Mouse (Mus musculus) midbrain, postnatal 0 days (tissue): Measurements from ENCODE around the gene Dnajc1. TPM values are rescaled to one million over a fixed set of nuclear protein-coding genes. Genes with fewer than 3 reads are reported as not detected.

ENCODE experiments used
- ATAC-seq: fragments of 200-750 bp; cut with Nextera tagmentation; 2 replicates; pipeline ENCODE4 v1.8.0; 2017; ENCODE audit warnings: moderate number of reproducible peaks, mild to moderate bottlenecking, moderate TSS enrichment, moderate library complexity; ENCODE audit not compliant: low FRiP score
- DNase-seq: peaks from one replicate; pipeline ENCODE4 v3.0.0-alpha.2; 2015; ENCODE audit warnings: low spot score
- H3K27ac ChIP-seq: fragments of 300-500 bp; sonication (generic); 2 replicates; pipeline ENCODE4 v1.5.1; 2014; ENCODE audit warnings: low read depth, mild to moderate bottlenecking, low read length, mixed read lengths
- H3K27me3 ChIP-seq: fragments of 300-500 bp; sonication (generic); 2 replicates; pipeline ENCODE4 v1.6.1; 2014; ENCODE audit warnings: low read length, control low read depth, mixed read lengths; ENCODE audit not compliant: insufficient read depth
- H3K36me3 ChIP-seq: fragments of 300-500 bp; sonication (generic); 2 replicates; pipeline ENCODE4 v1.6.1; 2014; ENCODE audit warnings: low read length, control low read depth, mixed read lengths; ENCODE audit not compliant: insufficient read depth
- H3K4me1 ChIP-seq: fragments of 300-500 bp; sonication (generic); 2 replicates; pipeline ENCODE4 v1.6.1; 2014; ENCODE audit warnings: mild to moderate bottlenecking, control low read depth, antibody characterized with exemption, low read length, mixed read lengths; ENCODE audit not compliant: insufficient read depth
- H3K4me2 ChIP-seq: fragments of 300-500 bp; sonication (generic); 2 replicates; pipeline ENCODE4 v1.6.1; 2014; ENCODE audit warnings: low read depth, mild to moderate bottlenecking, low read length, mixed read lengths; ENCODE audit not compliant: poor library complexity, severe bottlenecking
- H3K4me3 ChIP-seq: fragments of 300-500 bp; sonication (generic); 2 replicates; pipeline ENCODE4 v1.5.1; 2014; ENCODE audit warnings: low read depth, mild to moderate bottlenecking, low read length, moderate library complexity
- H3K9ac ChIP-seq: fragments of 300-500 bp; sonication (generic); replicated peaks from 2 replicates; pipeline ENCODE4 v1.6.1; 2014; ENCODE audit warnings: mild to moderate bottlenecking, low read length, moderate library complexity, mixed read lengths; ENCODE audit not compliant: poor library complexity, severe bottlenecking
- H3K9me3 ChIP-seq: fragments of 300-500 bp; sonication (generic); 2 replicates; pipeline ENCODE4 v1.6.1; 2016; ENCODE audit warnings: low read length, control low read depth
- CTCF ChIP-seq: IDR thresholded peaks from 2 replicates; pipeline ENCODE4 v1.5.1; 2016; ENCODE audit warnings: antibody characterized with exemption, mild to moderate bottlenecking
- WGBS: fragments of 180-500 bp; shearing (Covaris S2); extraction: QIAGEN DNeasy Blood & Tissue Kit; methylation state at CpG from one replicate; pipeline ENCODE4 v1.1.7; 2014; 5-methylcytosine and 5-hydroxymethylcytosine counted together
- polyA plus RNA-seq: library from polyadenylated mRNA; unstranded; fragments of >200 nt; fragmentation: Nextera tagmentation; extraction: Ambion mirVana; gene quantifications from 2 replicates; pipeline ENCODE4 v1.2.1, GENCODE M21; 2015
- total RNA-seq: library from RNA; depleted of rRNA; stranded (reverse); fragments of >200 nt; gene quantifications from 2 replicates; pipeline ENCODE4 v1.2.3, GENCODE M21; 2014

Dnajc1 gene
- total and polyA plus RNA-seq, 2 experiments from 2014 or later, result 14.4 to 19.1 TPM

DNA sequence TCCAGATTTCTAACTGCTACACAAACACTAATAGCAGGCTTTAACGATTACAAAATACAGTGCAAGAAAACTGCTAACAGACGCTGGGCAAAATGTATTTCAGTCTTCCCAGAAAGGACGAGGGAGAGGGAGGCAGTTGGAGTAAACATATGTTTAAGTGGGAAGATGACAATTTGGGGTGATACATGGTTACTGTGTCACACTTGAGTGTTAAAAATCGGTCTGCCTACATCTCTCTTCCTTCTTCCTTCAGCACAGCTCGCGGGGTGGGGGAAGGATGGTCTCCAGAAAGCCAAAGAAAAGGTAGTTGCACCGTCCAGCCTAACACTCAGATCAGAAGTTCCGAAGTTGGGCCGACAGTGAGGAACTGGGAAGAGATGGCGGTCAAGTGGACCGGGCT, 769 bp downstream of the Dnajc1 start:
- Histone ChIP-seq H3K4me2 (peak overlapping the region; percentile 66), H3K4me1 (0 out of 2 replicates have a peak, but pooled peaks cover 5% of the 10 kb centered on the region), H3K9me3 (no peaks in the 10 kb centered on the region), H3K36me3 (no peaks in the 10 kb centered on the region), H3K4me3 (peak overlapping the region; percentile 82), H3K9ac (peak overlapping the region; percentile 77), H3K27ac (peak overlapping the region; percentile 96), H3K27me3 (no peaks in the 10 kb centered on the region)
- DNase-seq (peak; percentile 2), ATAC-seq (no peak; the same call in 1 of the 2 replicates)
- under 1% methylated on average over 11 of the region's 11 CpGs for WGBS
- no peak for TF ChIP-seq CTCF

DNA sequence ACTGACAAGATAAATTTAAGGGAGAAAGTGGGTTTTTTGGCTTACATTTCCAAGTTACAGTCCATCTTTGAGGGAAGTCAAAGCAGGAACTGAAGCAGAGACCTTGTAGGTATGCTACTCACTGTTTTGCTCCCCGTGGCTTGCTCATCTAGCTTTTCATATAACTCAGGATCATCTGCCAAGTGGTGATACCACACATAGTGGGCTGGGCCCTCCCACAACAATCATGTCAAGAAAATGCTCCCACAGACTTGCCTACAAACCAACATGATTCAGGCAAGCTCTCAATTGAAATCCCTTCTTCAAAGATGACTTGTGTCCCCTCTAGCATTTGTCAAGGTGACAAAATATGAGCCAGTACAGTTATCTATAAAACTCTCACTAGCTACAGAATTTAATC, 3.0 kb downstream of the Dnajc1 start:
- no peaks in the 10 kb centered on the region for H3K27me3 ChIP-seq
- H3K27ac ChIP-seq, result no peak overlapping the region
- H3K4me2 ChIP-seq, result no peak overlapping the region
- 94% methylated on average over 1 of the region's 1 CpGs for WGBS
- no peak overlapping the region for H3K9ac ChIP-seq
- H3K4me3 ChIP-seq, result no peak overlapping the region
- ATAC-seq, result no peak
- 0 out of 2 replicates have a peak, but pooled peaks cover 5% of the 10 kb centered on the region for H3K4me1 ChIP-seq
- no peaks in the 10 kb centered on the region for H3K9me3 ChIP-seq
- no peak for TF ChIP-seq CTCF
- DNase-seq, result no peak
- no peaks in the 10 kb centered on the region for H3K36me3 ChIP-seq

DNA sequence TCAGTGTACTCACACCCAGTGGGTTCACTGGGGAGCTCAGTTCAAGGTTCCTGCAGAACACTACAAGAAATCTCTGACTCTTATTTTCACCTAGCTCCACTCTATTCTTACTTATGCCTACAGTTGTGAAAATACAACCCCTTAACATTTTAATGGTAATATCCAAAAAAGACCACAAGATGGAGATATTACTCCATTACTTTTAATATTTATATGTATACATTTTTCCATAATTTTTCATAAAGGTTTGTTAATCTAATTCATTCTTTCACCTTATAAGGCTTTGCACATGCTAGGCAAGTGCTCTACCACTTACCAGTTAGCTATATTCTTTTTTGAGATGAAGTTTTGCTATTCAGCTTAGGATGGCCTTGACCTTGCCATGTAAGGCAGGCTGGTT, 11.0 kb downstream of the Dnajc1 start:
- TF ChIP-seq CTCF, result peak; percentile 55
- Histone ChIP-seq H3K4me1 (no peaks in the 10 kb centered on the region), H3K27ac (no peak overlapping the region), H3K9ac (no peak overlapping the region), H3K27me3 (no peaks in the 10 kb centered on the region), H3K4me3 (no peak overlapping the region), H3K36me3 (no peaks in the 10 kb centered on the region), H3K9me3 (no peaks in the 10 kb centered on the region), H3K4me2 (no peak overlapping the region)
- peak; percentile 33 for DNase-seq
- 0 out of 2 replicates have a peak, but pooled peaks have one; percentile 27 for ATAC-seq

DNA sequence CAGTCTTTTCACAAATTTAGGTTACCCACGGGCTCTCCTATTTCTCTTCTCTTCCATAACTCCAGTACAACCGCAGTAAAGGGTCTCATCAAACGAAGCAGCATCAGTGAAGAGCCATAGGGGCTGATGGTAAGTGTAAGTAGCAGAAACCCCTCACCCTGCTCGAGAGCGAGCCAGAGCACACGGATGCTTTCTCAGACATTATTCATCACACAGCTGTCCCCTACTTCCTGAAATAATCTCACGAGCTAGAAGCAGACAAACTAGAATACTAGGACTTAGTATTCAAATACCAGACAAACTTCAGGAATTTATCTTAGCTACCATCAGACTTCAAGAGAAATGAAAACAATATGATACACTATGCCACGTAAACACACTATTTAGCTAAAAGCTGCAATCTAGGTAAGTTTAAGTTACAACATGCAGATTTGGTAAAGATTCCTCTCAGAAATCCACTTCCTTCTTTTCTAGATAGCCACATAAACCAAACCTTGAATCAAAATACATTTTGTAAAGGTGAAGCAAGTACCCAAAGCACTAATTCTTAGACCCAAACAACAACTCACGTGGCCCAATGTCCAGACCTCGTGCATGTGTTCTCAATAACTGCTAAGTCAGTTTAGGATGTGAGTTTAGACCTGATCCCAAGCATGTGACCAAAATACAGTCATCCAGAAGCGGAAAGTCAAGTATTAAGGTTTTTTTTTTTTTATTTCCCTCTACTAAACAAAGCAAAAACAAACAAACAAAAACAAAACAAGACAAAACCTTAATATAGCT, 20.0 kb downstream of the Dnajc1 start:
- DNase-seq (no peak), ATAC-seq (no peak)
- no peak for TF ChIP-seq CTCF
- no peak overlapping the region for H3K4me3 ChIP-seq
- H3K36me3 ChIP-seq, result no peaks in the 10 kb centered on the region
- 81% methylated on average over 11 of the region's 11 CpGs for WGBS
- H3K27me3 ChIP-seq, result no peaks in the 10 kb centered on the region
- H3K27ac ChIP-seq, result no peak overlapping the region
- H3K9me3 ChIP-seq, result no peaks in the 10 kb centered on the region
- H3K4me1 ChIP-seq, result no peaks in the 10 kb centered on the region
- no peak overlapping the region for H3K4me2 ChIP-seq
- H3K9ac ChIP-seq, result no peak overlapping the region

DNA sequence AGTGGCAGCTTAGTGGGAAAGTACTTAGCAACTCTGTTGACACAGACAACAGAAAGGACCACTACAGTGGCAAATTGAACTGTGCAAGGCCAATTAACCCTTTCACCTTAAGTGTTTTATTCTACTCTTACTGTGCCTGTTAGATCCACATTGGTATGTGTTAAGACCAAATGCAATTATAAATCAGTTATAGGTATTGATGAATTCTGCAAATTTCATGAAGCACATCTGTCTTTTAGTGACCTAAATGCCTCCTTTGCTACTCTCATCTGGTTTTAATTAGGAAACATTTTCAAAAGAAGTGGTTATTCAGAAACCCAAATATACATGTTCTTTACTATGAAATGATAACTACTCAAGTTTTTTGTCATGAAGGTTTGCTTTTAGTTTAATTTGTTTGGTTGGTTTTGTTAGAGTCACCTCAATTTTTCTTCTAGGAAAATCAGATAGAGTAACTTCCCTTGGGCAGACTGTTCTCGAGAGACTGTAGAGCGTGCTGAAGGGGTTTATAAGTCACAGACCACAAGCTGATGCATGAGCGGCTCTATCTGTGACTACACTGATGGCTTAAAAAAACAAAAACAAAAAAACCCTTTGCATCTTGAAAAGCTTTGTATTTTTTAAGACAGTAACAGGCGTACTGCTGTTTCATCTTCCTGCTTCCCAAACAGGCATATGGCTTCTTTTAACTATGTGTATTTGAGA, 21.7 kb downstream of the Dnajc1 start:
- H3K4me1 ChIP-seq, result no peaks in the 10 kb centered on the region
- no peak for TF ChIP-seq CTCF
- no peak for ATAC-seq
- no peaks in the 10 kb centered on the region for H3K27me3 ChIP-seq
- WGBS, result 75% methylated on average over 4 of the region's 4 CpGs
- DNase-seq, result no peak
- H3K36me3 ChIP-seq, result no peaks in the 10 kb centered on the region
- no peak overlapping the region for H3K9ac ChIP-seq
- H3K27ac ChIP-seq, result no peak overlapping the region
- H3K4me2 ChIP-seq, result no peak overlapping the region
- H3K9me3 ChIP-seq, result no peaks in the 10 kb centered on the region
- no peak overlapping the region for H3K4me3 ChIP-seq

DNA sequence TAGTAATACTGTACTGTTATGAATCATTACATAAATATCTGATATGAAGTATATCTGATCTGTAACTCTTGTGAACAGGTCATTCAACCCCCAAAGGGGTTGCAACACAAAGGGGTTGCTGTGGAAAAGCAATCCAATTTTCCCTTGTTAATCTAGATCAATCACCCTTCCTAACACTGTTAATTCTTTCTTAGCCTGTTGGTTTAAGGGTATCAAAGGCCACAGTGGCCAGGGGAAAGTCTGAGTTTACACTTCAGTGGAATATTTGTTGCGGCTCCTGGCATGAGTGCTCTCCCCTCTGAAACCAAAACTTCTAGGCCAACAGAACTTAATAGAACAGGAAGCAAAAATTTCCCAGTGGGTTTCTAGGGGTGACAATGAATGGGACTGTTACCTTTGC, 28.2 kb downstream of the Dnajc1 start:
- no peak overlapping the region for H3K4me3 ChIP-seq
- no peak overlapping the region for H3K4me2 ChIP-seq
- no peak overlapping the region for H3K27ac ChIP-seq
- DNase-seq, result no peak
- no peak overlapping the region for H3K9ac ChIP-seq
- TF ChIP-seq CTCF, result no peak
- no peaks in the 10 kb centered on the region for H3K27me3 ChIP-seq
- 91% methylated on average over 1 of the region's 1 CpGs for WGBS
- H3K36me3 ChIP-seq, result no peaks in the 10 kb centered on the region
- no peak for ATAC-seq
- no peaks in the 10 kb centered on the region for H3K9me3 ChIP-seq
- no peaks in the 10 kb centered on the region for H3K4me1 ChIP-seq
